Mouse (Mus musculus) bone marrow macrophage, adult 2 months (primary cell): ENCODE results near the gene Rock2. TPM values are rescaled to one million over a fixed set of nuclear protein-coding genes. Genes with fewer than 3 reads are reported as not detected.

Experiments used
- H3K27ac ChIP-seq: 2 replicates; pipeline ENCODE4 v1.5.1; 2012; ENCODE audit warnings: low read depth, low read length; ENCODE audit not compliant: insufficient read depth
- H3K4me1 ChIP-seq: 2 replicates; pipeline ENCODE4 v1.6.1; 2012; ENCODE audit warnings: low read length; ENCODE audit not compliant: control insufficient read depth, insufficient read depth
- H3K4me3 ChIP-seq: 2 replicates; pipeline ENCODE4 v1.5.1; 2012; ENCODE audit warnings: mild to moderate bottlenecking, low read length, moderate library complexity; ENCODE audit not compliant: insufficient read depth
- CTCF ChIP-seq: IDR thresholded peaks from 2 replicates; pipeline ENCODE4 v1.5.1; 2012; ENCODE audit warnings: low read depth, mild to moderate bottlenecking, low read length, moderate library complexity
- POLR2A ChIP-seq: IDR thresholded peaks from 2 replicates; pipeline ENCODE4 v1.6.1; 2012; ENCODE audit warnings: mild to moderate bottlenecking, low read depth, low read length, borderline replicate concordance
- polyA plus RNA-seq: library from polyadenylated mRNA; stranded (reverse); fragments of >200 nt; gene quantifications from 2 replicates; pipeline ENCODE4 v1.2.4, GENCODE M21; 2012; ENCODE audit not compliant: missing spikeins, insufficient read depth, insufficient read length

Gene Rock2
- polyA plus RNA-seq = 46.8 and 47.9 TPM in 2 replicates

- peak within 1 kb of the TSS; percentile 97 for H3K27ac ChIP-seq
- no peak for TF ChIP-seq CTCF
- TF ChIP-seq POLR2A = no peak
- peaks cover 16% of the 10 kb centered on the region for H3K4me1 ChIP-seq
- peak within 1 kb of the TSS; percentile 97 for H3K4me3 ChIP-seq
Measured at GRCm38 (mm10) chr12:16894396-16895220, at the start of gene Rock2. Gene Rock2, plus strand, starts transcription at chr12:16894895.

GRCm38 (mm10) chr12:16847204-16847792, 47.4 kb upstream of the Rock2 start:
- H3K4me3 ChIP-seq = no peak overlapping the region
- TF ChIP-seq CTCF (no peak), POLR2A (no peak)
- 0 out of 2 replicates have a peak overlapping the region, but pooled peaks have one; percentile 10 for H3K27ac ChIP-seq
- H3K4me1 ChIP-seq = peaks cover 15% of the 10 kb centered on the region

- TF ChIP-seq POLR2A (no peak), CTCF (no peak)
- Histone ChIP-seq H3K27ac (no peak overlapping the region), H3K4me3 (no peak overlapping the region), H3K4me1 (peaks cover 18% of the 10 kb centered on the region)
Measured at GRCm38 (mm10) chr12:16848501-16848900, 46.2 kb upstream of the Rock2 start.

- Histone ChIP-seq H3K4me1 (peaks cover 22% of the 10 kb centered on the region), H3K27ac (no peak overlapping the region), H3K4me3 (no peak overlapping the region)
- no peak for TF ChIP-seq POLR2A
- TF ChIP-seq CTCF = no peak
Measured at GRCm38 (mm10) chr12:16849821-16850220, 44.9 kb upstream of the Rock2 start.

GRCm38 (mm10) chr12:16850431-16851375, 44.0 kb upstream of the Rock2 start:
- H3K27ac ChIP-seq = no peak overlapping the region
- H3K4me1 ChIP-seq = peaks cover 22% of the 10 kb centered on the region
- no peak overlapping the region for H3K4me3 ChIP-seq
- TF ChIP-seq POLR2A = no peak
- TF ChIP-seq CTCF = no peak

- H3K4me1 ChIP-seq = peaks cover 12% of the 10 kb centered on the region; the same call in 1 of the 2 replicates
- no peak for TF ChIP-seq POLR2A
- H3K4me3 ChIP-seq = no peak overlapping the region
- H3K27ac ChIP-seq = no peak overlapping the region
Measured at GRCm38 (mm10) chr12:16853431-16854165, 41.1 kb upstream of the Rock2 start.

- Histone ChIP-seq H3K4me1 (peaks cover 8% of the 10 kb centered on the region; the same call in 1 of the 2 replicates), H3K27ac (no peak overlapping the region), H3K4me3 (no peak overlapping the region)
- TF ChIP-seq CTCF = no peak
- no peak for TF ChIP-seq POLR2A
Measured at GRCm38 (mm10) chr12:16855632-16856305, 38.9 kb upstream of the Rock2 start.

GRCm38 (mm10) chr12:16856306-16856679, 38.4 kb upstream of the Rock2 start:
- no peak overlapping the region for H3K27ac ChIP-seq
- H3K4me3 ChIP-seq = no peak overlapping the region
- no peak for TF ChIP-seq CTCF
- no peak for TF ChIP-seq POLR2A
- H3K4me1 ChIP-seq = peaks cover 7% of the 10 kb centered on the region; the same call in 1 of the 2 replicates
